Mouse (Mus musculus): Measurements from ENCODE around the gene Fabp6. TPM values are rescaled to one million over a fixed set of nuclear protein-coding genes. Genes with fewer than 3 reads are reported as not detected.

Fabp6 gene
- polyA plus RNA-seq (2015; fragmentation: Nextera tagmentation; extraction: Ambion mirVana) = 0.36 TPM in 1 of 2 replicates, not detected in the other

- Histone ChIP-seq H3K4me3 (replicated peaks; ENCODE audit: low read depth, low read length) (no peak within 1 kb of the TSS), H3K4me2 (ENCODE audit: low read length) (no peak within 1 kb of the TSS), H3K36me3 (ENCODE audit: insufficient read depth, low read length) (no peaks in the 10 kb centered on the region), H3K9me3 (replicated peaks; ENCODE audit: low read length) (no peaks in the 10 kb centered on the region), H3K27me3 (ENCODE audit: insufficient read depth, low read length) (no peaks in the 10 kb centered on the region), H3K9ac (ENCODE audit: low read depth, low read length) (no peak within 1 kb of the TSS), H3K27ac (no peak within 1 kb of the TSS), H3K4me1 (replicated peaks; ENCODE audit: insufficient read depth, low read length) (no peaks in the 10 kb centered on the region)
- ATAC-seq (replicated peaks; ENCODE audit: low FRiP score, low read depth) (no peak), DNase-seq (ENCODE audit: low spot score) (no peak)
- 89% methylated on average over 5 of the region's 5 CpGs for WGBS
- TF ChIP-seq CTCF (IDR thresholded peaks at IDR 0.05; ENCODE audit: low read depth) = no peak
Measured at GRCm38 (mm10) chr11:43601440-43601839, at the start of gene Fabp6. Gene Fabp6 (minus strand): TSS chr11:43601540.

- no peak for ATAC-seq (replicated peaks; ENCODE audit: low FRiP score, low read depth)
- DNase-seq (ENCODE audit: low spot score) = no peak
Measured at GRCm38 (mm10) chr11:43645286-43645685, 43.9 kb upstream of the Fabp6 start.

DNA sequence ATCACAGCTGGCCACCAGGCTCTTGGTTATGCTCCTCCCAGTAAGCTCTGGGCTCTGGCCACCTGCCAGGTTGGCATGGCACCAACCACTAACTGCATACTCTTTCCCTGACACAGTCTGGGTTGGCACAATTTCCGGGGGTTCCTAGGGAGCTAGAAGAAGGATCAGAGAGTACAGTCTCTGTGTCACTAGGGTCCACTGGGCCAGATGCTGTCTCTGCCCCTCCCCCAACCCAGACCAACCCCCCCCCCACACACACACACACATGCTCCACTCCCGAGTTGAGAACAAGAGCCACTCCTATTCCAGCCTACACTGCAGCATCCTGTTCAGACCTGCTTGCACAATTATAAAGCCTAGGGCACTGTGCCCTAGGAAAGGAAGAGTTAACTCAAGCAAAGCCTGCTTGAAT is 41.8 kb upstream of the Fabp6 start:
- peak; percentile 84 for ATAC-seq (replicated peaks; ENCODE audit: low FRiP score, low read depth)

More at GRCm38 (mm10) chr11:43645286-43645685, 43.9 kb upstream of the Fabp6 start:
- Histone ChIP-seq H3K9ac (ENCODE audit: low read depth, low read length) (no peak overlapping the region), H3K4me1 (replicated peaks; ENCODE audit: insufficient read depth, low read length) (no peaks in the 10 kb centered on the region), H3K27me3 (ENCODE audit: insufficient read depth, low read length) (no peaks in the 10 kb centered on the region), H3K36me3 (ENCODE audit: insufficient read depth, low read length) (no peaks in the 10 kb centered on the region), H3K9me3 (replicated peaks; ENCODE audit: low read length) (no peaks in the 10 kb centered on the region), H3K4me3 (replicated peaks; ENCODE audit: low read depth, low read length) (no peak overlapping the region), H3K27ac (no peak overlapping the region), H3K4me2 (ENCODE audit: low read length) (no peak overlapping the region)
- TF ChIP-seq CTCF (IDR thresholded peaks at IDR 0.05; ENCODE audit: low read depth) = peak; percentile 37; the same call in 1 of the 2 replicates
- 96% methylated on average over 3 of the region's 3 CpGs for WGBS

DNA sequence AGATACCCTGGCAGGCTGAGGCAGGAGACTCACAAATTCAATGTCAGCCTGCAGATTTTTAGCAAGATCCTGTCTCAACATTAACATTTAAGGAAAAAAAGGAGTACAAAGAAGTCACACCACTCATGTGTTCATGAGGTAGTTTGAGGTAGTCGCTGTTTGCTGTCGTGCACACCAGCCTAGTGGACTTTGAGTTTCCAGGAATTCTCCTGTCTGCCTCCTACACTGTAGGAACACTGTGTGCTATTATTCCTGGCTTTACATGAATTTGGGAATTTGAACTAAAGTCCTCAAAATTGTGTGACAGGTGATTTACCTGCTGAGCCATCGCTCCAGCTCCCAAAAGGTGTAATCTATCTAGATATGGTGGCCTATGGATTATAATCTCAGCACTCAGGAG is 37.1 kb upstream of the Fabp6 start:
- no peak overlapping the region for H3K27ac ChIP-seq
- DNase-seq (ENCODE audit: low spot score) (no peak), ATAC-seq (replicated peaks; ENCODE audit: low FRiP score, low read depth) (no peak)
- 0 out of 2 replicates have a peak, but pooled peaks cover 5% of the 10 kb centered on the region for H3K4me1 ChIP-seq (replicated peaks; ENCODE audit: insufficient read depth, low read length)
- no peaks in the 10 kb centered on the region for H3K9me3 ChIP-seq (replicated peaks; ENCODE audit: low read length)
- H3K9ac ChIP-seq (ENCODE audit: low read depth, low read length) = no peak overlapping the region
- H3K4me2 ChIP-seq (ENCODE audit: low read length) = no peak overlapping the region
- H3K36me3 ChIP-seq (ENCODE audit: insufficient read depth, low read length) = no peaks in the 10 kb centered on the region
- H3K4me3 ChIP-seq (replicated peaks; ENCODE audit: low read depth, low read length) = no peak overlapping the region
- 95% methylated on average over 3 of the region's 3 CpGs for WGBS
- TF ChIP-seq CTCF (IDR thresholded peaks at IDR 0.05; ENCODE audit: low read depth) = no peak
- H3K27me3 ChIP-seq (ENCODE audit: insufficient read depth, low read length) = no peaks in the 10 kb centered on the region

More for the DNA sequence above, 41.8 kb upstream of the Fabp6 start:
- Histone ChIP-seq H3K9ac (ENCODE audit: low read depth, low read length) (no peak overlapping the region), H3K4me3 (replicated peaks; ENCODE audit: low read depth, low read length) (no peak overlapping the region), H3K27me3 (ENCODE audit: insufficient read depth, low read length) (no peaks in the 10 kb centered on the region), H3K4me1 (replicated peaks; ENCODE audit: insufficient read depth, low read length) (no peaks in the 10 kb centered on the region), H3K36me3 (ENCODE audit: insufficient read depth, low read length) (no peaks in the 10 kb centered on the region), H3K27ac (no peak overlapping the region), H3K4me2 (ENCODE audit: low read length) (no peak overlapping the region), H3K9me3 (replicated peaks; ENCODE audit: low read length) (no peaks in the 10 kb centered on the region)
- WGBS = 15% methylated on average over 2 of the region's 2 CpGs
- no peak for TF ChIP-seq CTCF (IDR thresholded peaks at IDR 0.05; ENCODE audit: low read depth)
- peak; percentile 40 for DNase-seq (ENCODE audit: low spot score)

- Histone ChIP-seq H3K9ac (ENCODE audit: low read depth, low read length) (no peak overlapping the region), H3K27ac (no peak overlapping the region), H3K9me3 (replicated peaks; ENCODE audit: low read length) (no peaks in the 10 kb centered on the region), H3K36me3 (ENCODE audit: insufficient read depth, low read length) (no peaks in the 10 kb centered on the region), H3K4me3 (replicated peaks; ENCODE audit: low read depth, low read length) (no peak overlapping the region), H3K4me2 (ENCODE audit: low read length) (no peak overlapping the region), H3K4me1 (replicated peaks; ENCODE audit: insufficient read depth, low read length) (0 out of 2 replicates have a peak, but pooled peaks cover 8% of the 10 kb centered on the region), H3K27me3 (ENCODE audit: insufficient read depth, low read length) (no peaks in the 10 kb centered on the region)
- ATAC-seq (replicated peaks; ENCODE audit: low FRiP score, low read depth) (no peak), DNase-seq (ENCODE audit: low spot score) (no peak)
- peak; percentile 19; the same call in 1 of the 2 replicates for TF ChIP-seq CTCF (IDR thresholded peaks at IDR 0.05; ENCODE audit: low read depth)
- 47% methylated on average over 4 of the region's 4 CpGs for WGBS
Measured at GRCm38 (mm10) chr11:43636761-43637160, 35.4 kb upstream of the Fabp6 start.

- Histone ChIP-seq H3K9me3 (replicated peaks; ENCODE audit: low read length) (no peaks in the 10 kb centered on the region), H3K27me3 (ENCODE audit: insufficient read depth, low read length) (no peaks in the 10 kb centered on the region), H3K4me2 (ENCODE audit: low read length) (peak overlapping the region; percentile 40), H3K4me3 (replicated peaks; ENCODE audit: low read depth, low read length) (no peak overlapping the region), H3K27ac (peak overlapping the region; percentile 64), H3K4me1 (replicated peaks; ENCODE audit: insufficient read depth, low read length) (0 out of 2 replicates have a peak, but pooled peaks cover 8% of the 10 kb centered on the region), H3K36me3 (ENCODE audit: insufficient read depth, low read length) (no peaks in the 10 kb centered on the region), H3K9ac (ENCODE audit: low read depth, low read length) (no peak overlapping the region)
- peak; percentile 94 for DNase-seq (ENCODE audit: low spot score)
- peak; percentile 89 for ATAC-seq (replicated peaks; ENCODE audit: low FRiP score, low read depth)
- 12% methylated on average over 19 of the region's 19 CpGs for WGBS
- TF ChIP-seq CTCF (IDR thresholded peaks at IDR 0.05; ENCODE audit: low read depth) = peak; percentile 44; the same call in 1 of the 2 replicates
Measured at GRCm38 (mm10) chr11:43633658-43634401, 32.5 kb upstream of the Fabp6 start.
